Mouse (Mus musculus) intestine, embryonic 15.5 days (tissue): ENCODE results near the gene Casq1. TPM values are rescaled to one million over a fixed set of nuclear protein-coding genes. Genes with fewer than 3 reads are reported as not detected.

ENCODE experiments used
- ATAC-seq: fragments of 200-750 bp; cut with Nextera tagmentation; 2 replicates; pipeline ENCODE4 v1.8.0; 2017; ENCODE audit warnings: moderate TSS enrichment, moderate library complexity
- H3K27ac ChIP-seq: fragments of 300-500 bp; sonication (generic); 2 replicates; pipeline ENCODE4 v1.5.1; 2015; ENCODE audit warnings: mild to moderate bottlenecking, inconsistent platforms
- H3K27me3 ChIP-seq: fragments of 300-500 bp; sonication (generic); replicated peaks from 2 replicates; pipeline ENCODE4 v1.6.1; 2015; ENCODE audit warnings: inconsistent platforms
- H3K36me3 ChIP-seq: fragments of 300-500 bp; sonication (generic); 2 replicates; pipeline ENCODE4 v1.6.1; 2015; ENCODE audit warnings: inconsistent platforms
- H3K4me1 ChIP-seq: fragments of 300-500 bp; sonication (generic); replicated peaks from 2 replicates; pipeline ENCODE4 v1.6.1; 2015; ENCODE audit warnings: inconsistent platforms
- H3K4me2 ChIP-seq: fragments of 300-500 bp; sonication (generic); replicated peaks from 2 replicates; pipeline ENCODE4 v1.6.1; 2015; ENCODE audit warnings: mild to moderate bottlenecking, inconsistent platforms
- H3K4me3 ChIP-seq: fragments of 300-500 bp; sonication (generic); replicated peaks from 2 replicates; pipeline ENCODE4 v1.5.1; 2015; ENCODE audit warnings: inconsistent platforms
- H3K9ac ChIP-seq: fragments of 300-500 bp; sonication (generic); 2 replicates; pipeline ENCODE4 v1.6.1; 2015; ENCODE audit warnings: inconsistent platforms
- H3K9me3 ChIP-seq: fragments of 300-500 bp; sonication (generic); 2 replicates; pipeline ENCODE4 v1.6.1; 2016; ENCODE audit warnings: inconsistent platforms
- WGBS: fragments of 180-500 bp; shearing (Covaris S2); methylation state at CpG from one replicate; pipeline ENCODE4 v1.1.7; 2015; 5-methylcytosine and 5-hydroxymethylcytosine counted together
- polyA plus RNA-seq: library from polyadenylated mRNA; unstranded; fragments of >200 nt; fragmentation: Nextera tagmentation; extraction: Ambion mirVana; gene quantifications from 2 replicates; pipeline ENCODE4 v1.2.1, GENCODE M21; 2015

Casq1 gene
- polyA plus RNA-seq, 1 experiment from 2014 or later, result 18.4 TPM

DNA sequence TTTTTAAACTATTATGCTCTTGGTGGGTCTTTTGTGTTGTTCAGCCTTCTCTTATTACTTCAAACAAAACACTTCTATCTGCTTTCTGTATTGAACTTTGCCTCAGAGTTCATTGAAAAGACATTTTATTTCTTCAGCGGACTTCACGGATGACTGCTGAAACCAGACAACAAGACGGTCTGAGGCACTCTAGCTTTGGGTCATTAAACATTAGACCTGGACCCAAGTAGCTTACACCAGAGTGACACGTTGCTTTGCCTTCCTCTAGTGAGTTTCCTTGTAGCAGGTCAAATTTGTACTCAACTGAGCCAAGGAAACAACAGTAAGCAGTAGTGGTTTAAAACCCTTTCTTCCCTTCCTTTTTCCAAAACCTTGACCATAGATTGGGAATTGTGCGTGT is 51.8 kb downstream of the Casq1 start:
- no peaks in the 10 kb centered on the region for H3K4me1 ChIP-seq
- no peaks in the 10 kb centered on the region for H3K27me3 ChIP-seq
- H3K36me3 ChIP-seq, result peaks cover 43% of the 10 kb centered on the region
- H3K4me2 ChIP-seq, result no peak overlapping the region
- no peak overlapping the region for H3K27ac ChIP-seq
- H3K9ac ChIP-seq, result no peak overlapping the region
- no peak for ATAC-seq
- WGBS, result 91% methylated on average over 5 of the region's 5 CpGs
- no peaks in the 10 kb centered on the region for H3K9me3 ChIP-seq
- H3K4me3 ChIP-seq, result no peak overlapping the region

DNA sequence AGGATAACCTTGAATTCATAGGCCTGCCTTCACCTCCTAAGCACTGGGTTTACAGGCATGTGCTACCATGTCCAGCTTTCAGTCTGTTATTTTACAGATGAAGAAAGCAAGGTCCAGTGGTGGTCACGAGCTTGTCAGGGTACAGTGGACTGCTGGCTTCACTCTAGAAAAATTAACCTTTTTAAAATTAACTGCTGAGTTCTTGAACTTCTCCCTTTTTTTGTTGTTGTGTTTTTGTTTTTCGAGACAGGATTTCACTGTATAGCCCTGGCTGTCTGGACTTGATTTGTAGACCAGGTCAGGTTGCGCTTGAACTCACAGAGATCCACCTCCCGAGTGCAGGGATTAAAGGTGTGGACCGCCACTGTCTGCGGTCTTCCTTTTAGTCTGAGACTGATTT is 56.7 kb downstream of the Casq1 start:
- H3K27me3 ChIP-seq, result no peaks in the 10 kb centered on the region
- H3K4me3 ChIP-seq, result no peak overlapping the region
- no peak overlapping the region for H3K4me2 ChIP-seq
- no peak for ATAC-seq
- no peak overlapping the region for H3K27ac ChIP-seq
- peaks cover 16% of the 10 kb centered on the region for H3K36me3 ChIP-seq
- WGBS, result 70% methylated on average over 6 of the region's 6 CpGs
- no peaks in the 10 kb centered on the region for H3K4me1 ChIP-seq
- no peak overlapping the region for H3K9ac ChIP-seq
- no peaks in the 10 kb centered on the region for H3K9me3 ChIP-seq

DNA sequence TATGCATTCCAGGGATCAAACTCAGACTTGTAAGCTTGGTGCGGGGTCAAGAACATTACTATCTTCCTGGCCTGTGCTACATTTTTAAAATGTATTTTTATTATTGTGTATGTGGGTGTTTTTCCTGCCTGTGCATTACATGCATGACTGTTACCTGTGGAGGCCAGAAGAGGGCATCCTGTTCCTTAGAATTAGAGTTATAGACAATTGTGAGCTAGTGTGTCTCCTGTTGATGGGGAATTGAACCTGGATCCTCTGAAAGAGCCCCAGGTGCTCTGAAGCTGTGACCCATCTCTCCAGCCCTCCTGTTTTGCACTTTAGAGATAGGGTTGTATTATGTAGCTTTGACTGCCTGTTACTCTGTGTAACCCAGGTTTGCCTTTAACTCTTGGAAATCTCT is 57.7 kb downstream of the Casq1 start:
- H3K9me3 ChIP-seq, result no peaks in the 10 kb centered on the region
- H3K9ac ChIP-seq, result no peak overlapping the region
- H3K36me3 ChIP-seq, result peaks cover 11% of the 10 kb centered on the region; the same call in 1 of the 2 replicates
- H3K4me2 ChIP-seq, result no peak overlapping the region
- no peak overlapping the region for H3K27ac ChIP-seq
- no peaks in the 10 kb centered on the region for H3K4me1 ChIP-seq
- no peak overlapping the region for H3K4me3 ChIP-seq
- ATAC-seq, result no peak
- WGBS, result 97% methylated on average over 1 of the region's 1 CpGs
- no peaks in the 10 kb centered on the region for H3K27me3 ChIP-seq

DNA sequence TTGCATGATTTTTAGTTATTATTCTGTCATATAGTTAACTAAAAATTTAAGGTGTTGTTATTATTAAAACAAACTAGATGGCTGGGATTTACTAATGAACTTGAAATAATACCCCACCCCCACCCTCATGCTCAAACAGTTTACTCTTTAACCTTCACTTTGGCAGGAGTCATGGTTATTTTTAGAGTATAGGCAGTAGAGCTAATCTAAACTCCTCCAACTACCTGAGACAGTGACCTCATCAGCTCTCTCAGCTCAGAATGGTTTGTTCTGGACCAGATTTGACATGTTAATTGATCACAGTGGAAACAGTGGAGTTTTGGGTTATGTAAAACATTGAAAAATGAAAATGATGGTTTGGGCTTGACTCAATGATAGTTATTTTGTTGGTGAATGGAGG is 59.2 kb downstream of the Casq1 start:
- no peaks in the 10 kb centered on the region for H3K4me1 ChIP-seq
- H3K9me3 ChIP-seq, result no peaks in the 10 kb centered on the region
- H3K4me3 ChIP-seq, result no peak overlapping the region
- H3K36me3 ChIP-seq, result peaks cover 3% of the 10 kb centered on the region; the same call in 1 of the 2 replicates
- H3K27ac ChIP-seq, result no peak overlapping the region
- no peaks in the 10 kb centered on the region for H3K27me3 ChIP-seq
- H3K9ac ChIP-seq, result no peak overlapping the region
- ATAC-seq, result peak; percentile 60
- H3K4me2 ChIP-seq, result no peak overlapping the region

DNA sequence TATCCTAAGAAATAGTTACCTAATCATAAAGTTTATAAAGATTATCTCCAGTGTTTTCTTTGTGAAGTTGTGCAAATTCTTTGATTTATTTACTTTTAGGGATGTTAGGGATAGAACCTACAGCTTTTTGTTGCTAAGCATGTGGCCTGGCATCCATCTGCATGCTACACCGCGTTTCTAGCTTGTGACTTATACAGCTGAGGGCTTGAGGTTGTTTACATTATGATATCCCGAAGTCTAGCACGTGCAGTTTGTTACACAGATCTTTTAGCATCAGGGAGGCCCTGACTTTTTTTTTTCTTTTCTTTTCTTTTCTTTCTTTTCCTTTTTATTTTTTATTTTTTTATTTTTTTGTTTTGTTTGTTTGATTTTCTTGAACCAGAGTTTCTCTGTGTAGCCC is 59.7 kb downstream of the Casq1 start:
- no peak overlapping the region for H3K4me3 ChIP-seq
- H3K9me3 ChIP-seq, result no peaks in the 10 kb centered on the region
- no peak overlapping the region for H3K4me2 ChIP-seq
- H3K36me3 ChIP-seq, result no peaks in the 10 kb centered on the region
- no peak for ATAC-seq
- no peak overlapping the region for H3K9ac ChIP-seq
- H3K4me1 ChIP-seq, result no peaks in the 10 kb centered on the region
- no peaks in the 10 kb centered on the region for H3K27me3 ChIP-seq
- no peak overlapping the region for H3K27ac ChIP-seq
- 9% methylated on average over 4 of the region's 4 CpGs for WGBS

Other genes with a start within 250 kb of the Casq1 start
- 8.9 and 10.1 TPM in 2 replicates for gene Vangl2, start 191.4 kb downstream of the Casq1 start, polyA plus RNA-seq
- gene Nhlh1, start 162.3 kb downstream of the Casq1 start, polyA plus RNA-seq, result 0.06 and 0.09 TPM in 2 replicates
- gene Copa, start 137.3 kb downstream of the Casq1 start, polyA plus RNA-seq, result 201 and 203 TPM in 2 replicates
- gene Ncstn, start 137.1 kb downstream of the Casq1 start, polyA plus RNA-seq, result 135 and 136 TPM in 2 replicates
- gene Pex19, start 93.1 kb downstream of the Casq1 start, polyA plus RNA-seq, result 143 and 144 TPM in 2 replicates
- gene Dcaf8, start 71.8 kb downstream of the Casq1 start, polyA plus RNA-seq, result 98.2 and 101 TPM in 2 replicates
- 86.4 and 89.0 TPM in 2 replicates for gene Pea15a, start 13.1 kb downstream of the Casq1 start, polyA plus RNA-seq
- not detected in 2 replicates for gene Atp1a4, start 38.5 kb upstream of the Casq1 start, polyA plus RNA-seq
- 46.1 and 53.3 TPM in 2 replicates for gene Igsf8, start 41.8 kb upstream of the Casq1 start, polyA plus RNA-seq
- gene Atp1a2, start 78.2 kb upstream of the Casq1 start, polyA plus RNA-seq, result 3.3 TPM in 2 replicates
- 0.08 TPM in 1 of 2 replicates, not detected in the other for gene Kcnj9, start 109.5 kb upstream of the Casq1 start, polyA plus RNA-seq
- gene Kcnj10, start 121.3 kb upstream of the Casq1 start, polyA plus RNA-seq, result 0.08 TPM in 2 replicates
- gene Pigm, start 156.7 kb upstream of the Casq1 start, polyA plus RNA-seq, result 6.3 and 6.4 TPM in 2 replicates